Mouse (Mus musculus) kidney, adult 10 weeks (tissue): ENCODE data around the gene Olfr330. TPM values are rescaled to one million over a fixed set of nuclear protein-coding genes. Genes with fewer than 3 reads are reported as not detected.

Experiments used
- polyA plus RNA-seq: library from polyadenylated mRNA; stranded (reverse); fragments of 350-450 nt; fragmentation: Illumina TruSeq; extraction: RNeasy Lipid Tissue Mini Kit (QIAGEN cat#74804); gene quantifications from one replicate; pipeline ENCODE4 v1.2.3, GENCODE M21; 2014; ENCODE audit warnings: low read depth, low replicate concordance

The Olfr330 gene
- not detected for polyA plus RNA-seq

GRCm38 (mm10) chr11:58534736-58535135 is at the start of gene Olfr330:
Olfr330 (minus strand) TSS chr11:58534836.

GRCm38 (mm10) chr11:58577430-58577829 is 42.8 kb upstream of the Olfr330 start, which contains the start of gene Olfr325:
Olfr325 (plus strand) TSS chr11:58577730.

GRCm38 (mm10) chr11:58570405-58570804 is 35.8 kb upstream of the Olfr330 start, which contains the start of gene Olfr224:
Olfr224 (minus strand) TSS chr11:58570553.

GRCm38 (mm10) chr11:58555536-58555935 is 20.9 kb upstream of the Olfr330 start, which contains the start of gene Olfr328:
Olfr328 (minus strand) TSS chr11:58555636.

GRCm38 (mm10) chr11:58546322-58546721 is 11.7 kb upstream of the Olfr330 start, which contains the start of gene Olfr329-ps:
Olfr329-ps (minus strand) TSS chr11:58546422.

GRCm38 (mm10) chr11:58502472-58502871 is 32.2 kb downstream of the Olfr330 start, which contains the start of gene Olfr331:
Olfr331 (minus strand) TSS chr11:58502572.

GRCm38 (mm10) chr11:58492455-58492854 is 42.2 kb downstream of the Olfr330 start, which contains the start of gene Olfr332:
Olfr332 (minus strand) TSS chr11:58492555.

Other genes with a start within 250 kb of the Olfr330 start
- 0.61 TPM for gene Zfp692, start 227.8 kb downstream of the Olfr330 start, polyA plus RNA-seq
- 65.9 TPM for gene Zfp672, start 204.5 kb downstream of the Olfr330 start, polyA plus RNA-seq
- gene Sh3bp5l, start 204.1 kb downstream of the Olfr330 start, polyA plus RNA-seq = 0.65 TPM
- not detected for gene Lypd8, start 155.8 kb downstream of the Olfr330 start, polyA plus RNA-seq
- gene 1810065E05Rik, start 113.7 kb downstream of the Olfr330 start, polyA plus RNA-seq = not detected
- not detected for gene Gm12253, start 102.3 kb downstream of the Olfr330 start, polyA plus RNA-seq
- not detected for gene Lypd9, start 81.9 kb downstream of the Olfr330 start, polyA plus RNA-seq
- gene Olfr30, start 72.6 kb downstream of the Olfr330 start, polyA plus RNA-seq = not detected
- not detected for gene Olfr332, start 42.3 kb downstream of the Olfr330 start, polyA plus RNA-seq
- not detected for gene Olfr331, start 32.3 kb downstream of the Olfr330 start, polyA plus RNA-seq
- gene Olfr329-ps, start 11.6 kb upstream of the Olfr330 start, polyA plus RNA-seq = not detected
- gene Olfr328, start 20.8 kb upstream of the Olfr330 start, polyA plus RNA-seq = not detected
- not detected for gene Olfr224, start 35.7 kb upstream of the Olfr330 start, polyA plus RNA-seq
- not detected for gene Olfr325, start 42.9 kb upstream of the Olfr330 start, polyA plus RNA-seq
- gene Olfr324, start 60.3 kb upstream of the Olfr330 start, polyA plus RNA-seq = not detected
- not detected for gene 2210407C18Rik, start 81.2 kb upstream of the Olfr330 start, polyA plus RNA-seq
- gene Olfr323, start 95.7 kb upstream of the Olfr330 start, polyA plus RNA-seq = not detected
- not detected for gene Trim58, start 105.6 kb upstream of the Olfr330 start, polyA plus RNA-seq
- gene Olfr322, start 123.9 kb upstream of the Olfr330 start, polyA plus RNA-seq = not detected
- not detected for gene Olfr320, start 146.3 kb upstream of the Olfr330 start, polyA plus RNA-seq
- gene Olfr319, start 164.3 kb upstream of the Olfr330 start, polyA plus RNA-seq = not detected
- not detected for gene Olfr318, start 189.2 kb upstream of the Olfr330 start, polyA plus RNA-seq
- not detected for gene Olfr317, start 204.4 kb upstream of the Olfr330 start, polyA plus RNA-seq
- not detected for gene Olfr316, start 217.9 kb upstream of the Olfr330 start, polyA plus RNA-seq
- not detected for gene Olfr315, start 238.4 kb upstream of the Olfr330 start, polyA plus RNA-seq
- not detected for gene Olfr314, start 248.1 kb upstream of the Olfr330 start, polyA plus RNA-seq